Mouse (Mus musculus) liver, embryonic 14 days (tissue): Measurements from ENCODE around the gene Prpf40a. TPM values are rescaled to one million over a fixed set of nuclear protein-coding genes. Genes with fewer than 3 reads are reported as not detected.

ENCODE experiments used
- polyA plus RNA-seq: library from polyadenylated mRNA; depleted of rRNA; stranded (reverse); fragments of >200 nt; gene quantifications from 2 replicates; pipeline ENCODE4 v1.2.3, GENCODE M21; 2012; rRNA removed

Prpf40a gene
- polyA plus RNA-seq = 13.5 and 15.9 TPM in 2 replicates

GRCm38 (mm10) chr2:53190684-53191511 lies at the start of gene Prpf40a:
Gene Prpf40a (minus strand): TSS chr2:53191284.

GRCm38 (mm10) chr2:53191523-53192220 lies 588 bp upstream of the Prpf40a start, which contains the start of gene Arl6ip6:
Gene Arl6ip6 (plus strand): TSS chr2:53191726.

Other genes starting within 250 kb of the Prpf40a start
- gene Arl6ip6, start 442 bp upstream of the Prpf40a start, polyA plus RNA-seq = 18.5 and 23.7 TPM in 2 replicates